Mouse (Mus musculus) embryonic fibroblast, embryonic 13.5 days (primary cell): ENCODE measurements around the gene Dgcr8.

Experiments used
- CTCF ChIP-seq: IDR thresholded peaks from 2 replicates; pipeline ENCODE4 v1.5.1; 2011; ENCODE audit warnings: mild to moderate bottlenecking, control low read depth, low read length, moderate library complexity, borderline replicate concordance; ENCODE audit not compliant: insufficient read depth
- POLR2A ChIP-seq: IDR thresholded peaks from 2 replicates; pipeline ENCODE4 v1.6.1; 2011; ENCODE audit warnings: low read depth, mild to moderate bottlenecking, control low read depth, low read length, moderate library complexity

DNA sequence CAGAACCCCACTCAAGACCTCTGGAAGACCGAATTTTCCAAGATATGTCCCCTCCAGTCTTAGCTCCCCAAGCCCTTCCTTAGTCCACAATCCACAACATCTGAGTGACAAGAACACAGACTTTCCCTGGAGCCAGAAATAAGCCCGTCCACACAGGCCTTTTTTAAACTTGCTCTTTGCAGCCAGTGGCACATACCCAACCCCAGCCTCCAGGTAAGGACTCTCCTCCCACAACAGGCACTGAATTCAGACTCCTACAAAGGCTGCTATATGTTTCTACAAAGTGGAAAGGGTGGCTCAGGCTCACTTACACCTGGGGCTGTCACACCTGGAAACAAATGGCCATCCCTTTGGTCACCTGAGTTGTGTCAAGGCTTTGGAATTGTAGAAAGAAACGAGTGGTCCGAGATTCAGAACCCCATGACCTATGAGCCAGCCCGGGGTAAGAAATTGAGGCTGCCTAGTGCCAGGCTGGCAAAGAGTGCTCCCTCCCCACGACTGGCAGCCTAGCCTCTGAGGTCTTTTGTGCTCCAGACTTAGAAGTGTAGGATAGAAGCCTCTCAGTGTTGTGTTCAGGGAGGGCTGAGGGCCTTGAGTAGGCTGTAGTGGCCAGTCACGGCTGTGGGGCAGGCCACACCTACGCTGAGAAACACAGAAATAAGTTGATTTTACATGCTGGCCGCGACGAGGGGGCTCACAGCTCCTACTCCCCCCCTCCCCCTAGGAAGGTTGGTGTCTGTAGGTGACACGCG, 55.0 kb downstream of the Dgcr8 start:
- TF ChIP-seq CTCF (no peak), POLR2A (no peak; the same call in 1 of the 2 replicates)
